Mouse (Mus musculus) forebrain, embryonic 11.5 days (tissue): ENCODE results near the gene Noa1. TPM values are rescaled to one million over a fixed set of nuclear protein-coding genes. Genes with fewer than 3 reads are reported as not detected.
A peak's percentile ranks its signal among the peaks of the same experiment; 100 is the strongest.

ENCODE experiments used
- ATAC-seq: fragments of 200-750 bp; cut with Nextera tagmentation; replicated peaks from 2 replicates; pipeline ENCODE4 v1.8.0; 2017; ENCODE audit warnings: moderate TSS enrichment; ENCODE audit not compliant: low FRiP score
- DNase-seq: peaks from one replicate; pipeline ENCODE4 v3.0.0-alpha.2; 2017; ENCODE audit warnings: low spot score
- H3K27ac ChIP-seq: fragments of 300-500 bp; sonication (generic); 2 replicates; pipeline ENCODE4 v1.5.1; 2014; ENCODE audit warnings: low read depth, low read length
- H3K27me3 ChIP-seq: fragments of 300-500 bp; sonication (generic); 2 replicates; pipeline ENCODE4 v1.6.1; 2014; ENCODE audit warnings: mild to moderate bottlenecking, low read length, mixed read lengths; ENCODE audit not compliant: control insufficient read depth, insufficient read depth
- H3K36me3 ChIP-seq: fragments of 300-500 bp; sonication (generic); 2 replicates; pipeline ENCODE4 v1.6.1; 2014; ENCODE audit warnings: mild to moderate bottlenecking, low read length, moderate library complexity, mixed read lengths; ENCODE audit not compliant: control insufficient read depth, insufficient read depth
- H3K4me1 ChIP-seq: fragments of 300-500 bp; sonication (generic); replicated peaks from 2 replicates; pipeline ENCODE4 v1.6.1; 2014; ENCODE audit warnings: low read length, mixed read lengths; ENCODE audit not compliant: control insufficient read depth, insufficient read depth
- H3K4me2 ChIP-seq: fragments of 300-500 bp; sonication (generic); 2 replicates; pipeline ENCODE4 v1.6.1; 2014; ENCODE audit warnings: low read depth, mild to moderate bottlenecking, low read length, moderate library complexity, mixed read lengths; ENCODE audit not compliant: severe bottlenecking
- H3K4me3 ChIP-seq: fragments of 300-500 bp; sonication (generic); 2 replicates; pipeline ENCODE4 v1.5.1; 2014; ENCODE audit warnings: low read depth, low read length
- H3K9ac ChIP-seq: fragments of 300-500 bp; sonication (generic); 2 replicates; pipeline ENCODE4 v1.6.1; 2014; ENCODE audit warnings: low read length
- H3K9me3 ChIP-seq: fragments of 300-500 bp; sonication (generic); 2 replicates; pipeline ENCODE4 v1.6.1; 2016; ENCODE audit warnings: low read length, mixed read lengths; ENCODE audit not compliant: control insufficient read depth
- WGBS: fragments of 180-500 bp; shearing (Covaris S2); extraction: QIAGEN DNeasy Blood & Tissue Kit; methylation state at CpG from one replicate; pipeline ENCODE4 v1.1.7; 2014; 5-methylcytosine and 5-hydroxymethylcytosine counted together
- polyA plus RNA-seq: library from polyadenylated mRNA; unstranded; fragments of >200 nt; fragmentation: Nextera tagmentation; extraction: Ambion mirVana; gene quantifications from 2 replicates; pipeline ENCODE4 v1.2.1, GENCODE M21; 2014

Gene Noa1
- polyA plus RNA-seq, 1 experiment from 2014 or later = 39.6 TPM

- Histone ChIP-seq H3K9ac (peak overlapping the region; percentile 95), H3K27me3 (no peaks in the 10 kb centered on the region), H3K4me1 (no peaks in the 10 kb centered on the region; the same call in 1 of the 2 replicates), H3K27ac (peak overlapping the region; percentile 91), H3K36me3 (peaks cover 11% of the 10 kb centered on the region; the same call in 1 of the 2 replicates), H3K9me3 (no peaks in the 10 kb centered on the region), H3K4me3 (peak overlapping the region; percentile 99), H3K4me2 (peak overlapping the region; percentile 67)
- 3% methylated on average over 11 of the region's 11 CpGs for WGBS
- ATAC-seq (no peak), DNase-seq (no peak)
These were observed 42.9 kb downstream of the Noa1 start for GRCm38 (mm10) chr5:77266886-77267401.

- Histone ChIP-seq H3K4me1 (peaks cover 2% of the 10 kb centered on the region; the same call in 1 of the 2 replicates), H3K9ac (peak overlapping the region; percentile 95), H3K27me3 (no peaks in the 10 kb centered on the region), H3K4me3 (peak overlapping the region; percentile 99), H3K27ac (peak overlapping the region; percentile 91), H3K36me3 (peaks cover 11% of the 10 kb centered on the region; the same call in 1 of the 2 replicates), H3K4me2 (peak overlapping the region; percentile 67), H3K9me3 (no peaks in the 10 kb centered on the region)
- WGBS = under 1% methylated on average over 75 of the region's 87 CpGs
- DNase-seq (peak; percentile 81), ATAC-seq (peak; percentile 64)
These were observed 43.6 kb downstream of the Noa1 start for GRCm38 (mm10) chr5:77266066-77266885.

- ATAC-seq (peak; percentile 87), DNase-seq (peak; percentile 90)
- Histone ChIP-seq H3K4me3 (peak overlapping the region; percentile 99), H3K36me3 (peaks cover 11% of the 10 kb centered on the region; the same call in 1 of the 2 replicates), H3K9me3 (no peaks in the 10 kb centered on the region), H3K27me3 (no peaks in the 10 kb centered on the region), H3K9ac (peak overlapping the region; percentile 95), H3K27ac (peak overlapping the region; percentile 91), H3K4me1 (peaks cover 2% of the 10 kb centered on the region; the same call in 1 of the 2 replicates), H3K4me2 (peak overlapping the region; percentile 67)
- 1% methylated on average over 46 of the region's 53 CpGs for WGBS
These were observed 44.2 kb downstream of the Noa1 start for GRCm38 (mm10) chr5:77265671-77266065.

- Histone ChIP-seq H3K4me3 (peak within 1 kb of the TSS; percentile 99), H3K4me2 (peak within 1 kb of the TSS; percentile 67), H3K27ac (peak within 1 kb of the TSS; percentile 91), H3K9me3 (no peaks in the 10 kb centered on the region), H3K9ac (peak within 1 kb of the TSS; percentile 95), H3K27me3 (no peaks in the 10 kb centered on the region), H3K36me3 (peaks cover 11% of the 10 kb centered on the region; the same call in 1 of the 2 replicates), H3K4me1 (peaks cover 2% of the 10 kb centered on the region; the same call in 1 of the 2 replicates)
- peak; percentile 89 for ATAC-seq
- WGBS = under 1% methylated on average over 73 of the region's 78 CpGs
- peak; percentile 93 for DNase-seq
These were observed 44.7 kb downstream of the Noa1 start, which contains the start of gene Rest for GRCm38 (mm10) chr5:77265081-77265670. Gene Rest (plus strand): TSS chr5:77265491.

- Histone ChIP-seq H3K9ac (no peak overlapping the region), H3K4me3 (no peak overlapping the region), H3K9me3 (no peaks in the 10 kb centered on the region), H3K4me1 (peaks cover 2% of the 10 kb centered on the region; the same call in 1 of the 2 replicates), H3K27ac (no peak overlapping the region), H3K4me2 (no peak overlapping the region), H3K36me3 (no peaks in the 10 kb centered on the region), H3K27me3 (no peaks in the 10 kb centered on the region)
- DNase-seq = no peak
- ATAC-seq = no peak
- WGBS = 24% methylated on average over 5 of the region's 5 CpGs
These were observed 47.8 kb downstream of the Noa1 start for GRCm38 (mm10) chr5:77262105-77262504.

GRCm38 (mm10) chr5:77261137-77261536 lies 48.7 kb downstream of the Noa1 start:
- 91% methylated on average over 4 of the region's 4 CpGs for WGBS
- DNase-seq (no peak), ATAC-seq (no peak)
- H3K27me3 ChIP-seq = no peaks in the 10 kb centered on the region
- H3K9me3 ChIP-seq = no peaks in the 10 kb centered on the region
- H3K4me1 ChIP-seq = peaks cover 2% of the 10 kb centered on the region; the same call in 1 of the 2 replicates
- no peak overlapping the region for H3K27ac ChIP-seq
- no peak overlapping the region for H3K4me3 ChIP-seq
- no peak overlapping the region for H3K9ac ChIP-seq
- H3K36me3 ChIP-seq = no peaks in the 10 kb centered on the region
- H3K4me2 ChIP-seq = no peak overlapping the region

- Histone ChIP-seq H3K9me3 (no peaks in the 10 kb centered on the region), H3K36me3 (no peaks in the 10 kb centered on the region), H3K4me1 (peaks cover 2% of the 10 kb centered on the region; the same call in 1 of the 2 replicates), H3K27ac (no peak overlapping the region), H3K4me2 (no peak overlapping the region), H3K4me3 (no peak overlapping the region), H3K9ac (no peak overlapping the region), H3K27me3 (no peaks in the 10 kb centered on the region)
- ATAC-seq (no peak), DNase-seq (no peak)
- WGBS = 55% methylated on average over 6 of the region's 6 CpGs
These were observed 49.7 kb downstream of the Noa1 start for GRCm38 (mm10) chr5:77260141-77260540.

- Histone ChIP-seq H3K4me3 (no peak overlapping the region), H3K9me3 (no peaks in the 10 kb centered on the region), H3K4me1 (peaks cover 2% of the 10 kb centered on the region; the same call in 1 of the 2 replicates), H3K27ac (no peak overlapping the region), H3K4me2 (no peak overlapping the region), H3K9ac (no peak overlapping the region), H3K27me3 (no peaks in the 10 kb centered on the region), H3K36me3 (no peaks in the 10 kb centered on the region)
- ATAC-seq = no peak
- no peak for DNase-seq
These were observed 50.6 kb downstream of the Noa1 start for GRCm38 (mm10) chr5:77259315-77259714.
